Mouse (Mus musculus): ENCODE results near the gene Mrfap1. TPM values are rescaled to one million over a fixed set of nuclear protein-coding genes. Genes with fewer than 3 reads are reported as not detected.
A peak's percentile ranks its signal among the peaks of the same experiment; 100 is the strongest.

Gene Mrfap1
- polyA plus RNA-seq, 1 experiment from 2014 or later: 480 TPM

- Histone ChIP-seq H3K27ac (no peak overlapping the region), H3K9ac (no peak overlapping the region), H3K36me3 (no peaks in the 10 kb centered on the region), H3K4me1 (replicated peaks) (no peaks in the 10 kb centered on the region), H3K4me2 (replicated peaks) (no peak overlapping the region), H3K27me3 (replicated peaks) (no peaks in the 10 kb centered on the region), H3K9me3 (no peaks in the 10 kb centered on the region), H3K4me3 (replicated peaks) (no peak overlapping the region)
- 17% methylated on average over 2 of the region's 2 CpGs for WGBS
- no peak for ATAC-seq
Measured at GRCm38 (mm10) chr5:36777186-36777585, 19.4 kb downstream of the Mrfap1 start.

GRCm38 (mm10) chr5:36776021-36776575 lies 20.5 kb downstream of the Mrfap1 start:
- WGBS: 38% methylated on average over 9 of the region's 9 CpGs
- Histone ChIP-seq H3K27ac (no peak overlapping the region), H3K36me3 (no peaks in the 10 kb centered on the region), H3K4me2 (replicated peaks) (no peak overlapping the region), H3K4me1 (replicated peaks) (no peaks in the 10 kb centered on the region), H3K4me3 (replicated peaks) (no peak overlapping the region), H3K27me3 (replicated peaks) (no peaks in the 10 kb centered on the region), H3K9me3 (no peaks in the 10 kb centered on the region), H3K9ac (no peak overlapping the region)
- ATAC-seq: no peak

- Histone ChIP-seq H3K4me1 (replicated peaks) (no peaks in the 10 kb centered on the region), H3K4me3 (replicated peaks) (no peak overlapping the region), H3K9me3 (no peaks in the 10 kb centered on the region), H3K27me3 (replicated peaks) (no peaks in the 10 kb centered on the region), H3K4me2 (replicated peaks) (no peak overlapping the region), H3K9ac (no peak overlapping the region), H3K27ac (no peak overlapping the region), H3K36me3 (no peaks in the 10 kb centered on the region)
- ATAC-seq: no peak
- WGBS: 83% methylated on average over 2 of the region's 2 CpGs
Measured at GRCm38 (mm10) chr5:36775317-36775716, 21.3 kb downstream of the Mrfap1 start.

- Histone ChIP-seq H3K36me3 (no peaks in the 10 kb centered on the region), H3K9me3 (no peaks in the 10 kb centered on the region), H3K9ac (no peak overlapping the region), H3K4me3 (replicated peaks) (no peak overlapping the region), H3K4me2 (replicated peaks) (no peak overlapping the region), H3K4me1 (replicated peaks) (no peaks in the 10 kb centered on the region), H3K27me3 (replicated peaks) (no peaks in the 10 kb centered on the region), H3K27ac (no peak overlapping the region)
- no peak for ATAC-seq
- 79% methylated on average over 5 of the region's 5 CpGs for WGBS
Measured at GRCm38 (mm10) chr5:36772586-36772985, 24.0 kb downstream of the Mrfap1 start.

GRCm38 (mm10) chr5:36769603-36770002 lies 27.0 kb downstream of the Mrfap1 start:
- H3K4me3 ChIP-seq (replicated peaks): no peak overlapping the region
- no peak for ATAC-seq
- WGBS: 67% methylated on average over 3 of the region's 3 CpGs
- no peak overlapping the region for H3K4me2 ChIP-seq (replicated peaks)
- no peak overlapping the region for H3K27ac ChIP-seq
- no peak overlapping the region for H3K9ac ChIP-seq
- H3K9me3 ChIP-seq: no peaks in the 10 kb centered on the region
- H3K36me3 ChIP-seq: no peaks in the 10 kb centered on the region
- H3K4me1 ChIP-seq (replicated peaks): no peaks in the 10 kb centered on the region
- H3K27me3 ChIP-seq (replicated peaks): no peaks in the 10 kb centered on the region

- 34% methylated on average over 10 of the region's 10 CpGs for WGBS
- Histone ChIP-seq H3K4me2 (replicated peaks) (no peak overlapping the region), H3K36me3 (no peaks in the 10 kb centered on the region), H3K4me3 (replicated peaks) (no peak overlapping the region), H3K9me3 (no peaks in the 10 kb centered on the region), H3K27me3 (replicated peaks) (no peaks in the 10 kb centered on the region), H3K27ac (no peak overlapping the region), H3K4me1 (replicated peaks) (no peaks in the 10 kb centered on the region), H3K9ac (no peak overlapping the region)
- peak; percentile 58 for ATAC-seq
Measured at GRCm38 (mm10) chr5:36766958-36767703, 29.4 kb downstream of the Mrfap1 start.

- H3K4me3 ChIP-seq (replicated peaks): no peak overlapping the region
- no peak overlapping the region for H3K27ac ChIP-seq
- no peak for ATAC-seq
- no peak overlapping the region for H3K4me2 ChIP-seq (replicated peaks)
- no peaks in the 10 kb centered on the region for H3K36me3 ChIP-seq
- no peaks in the 10 kb centered on the region for H3K27me3 ChIP-seq (replicated peaks)
- WGBS: 31% methylated on average over 4 of the region's 4 CpGs
- no peak overlapping the region for H3K9ac ChIP-seq
- no peaks in the 10 kb centered on the region for H3K4me1 ChIP-seq (replicated peaks)
- no peaks in the 10 kb centered on the region for H3K9me3 ChIP-seq
Measured at GRCm38 (mm10) chr5:36759848-36760247, 36.7 kb downstream of the Mrfap1 start.

GRCm38 (mm10) chr5:36757033-36757432 lies 39.5 kb downstream of the Mrfap1 start:
- no peaks in the 10 kb centered on the region for H3K9me3 ChIP-seq
- H3K4me3 ChIP-seq (replicated peaks): no peak overlapping the region
- no peak overlapping the region for H3K27ac ChIP-seq
- H3K9ac ChIP-seq: no peak overlapping the region
- ATAC-seq: no peak
- H3K36me3 ChIP-seq: no peaks in the 10 kb centered on the region
- no peak overlapping the region for H3K4me2 ChIP-seq (replicated peaks)
- H3K4me1 ChIP-seq (replicated peaks): no peaks in the 10 kb centered on the region
- WGBS: 67% methylated on average over 5 of the region's 5 CpGs
- H3K27me3 ChIP-seq (replicated peaks): no peaks in the 10 kb centered on the region

- no peak overlapping the region for H3K9ac ChIP-seq
- H3K4me2 ChIP-seq (replicated peaks): no peak overlapping the region
- H3K27me3 ChIP-seq (replicated peaks): no peaks in the 10 kb centered on the region
- H3K4me3 ChIP-seq (replicated peaks): no peak overlapping the region
- peaks cover 8% of the 10 kb centered on the region for H3K4me1 ChIP-seq (replicated peaks)
- H3K27ac ChIP-seq: no peak overlapping the region
- no peaks in the 10 kb centered on the region for H3K9me3 ChIP-seq
- no peak for ATAC-seq
- H3K36me3 ChIP-seq: no peaks in the 10 kb centered on the region
- WGBS: 73% methylated on average over 9 of the region's 9 CpGs
Measured at GRCm38 (mm10) chr5:36750119-36751078, 46.2 kb downstream of the Mrfap1 start.

- no peaks in the 10 kb centered on the region for H3K9me3 ChIP-seq
- peaks cover 8% of the 10 kb centered on the region for H3K4me1 ChIP-seq (replicated peaks)
- peak within 1 kb of the TSS; percentile 22; the same call in 1 of the 2 replicates for H3K27ac ChIP-seq
- no peaks in the 10 kb centered on the region for H3K27me3 ChIP-seq (replicated peaks)
- H3K9ac ChIP-seq: peak within 1 kb of the TSS; percentile 92
- ATAC-seq: peak; percentile 97
- H3K4me3 ChIP-seq (replicated peaks): peak within 1 kb of the TSS; percentile 98
- 3% methylated on average over 31 of the region's 31 CpGs for WGBS
- peak within 1 kb of the TSS; percentile 93 for H3K4me2 ChIP-seq (replicated peaks)
- no peaks in the 10 kb centered on the region for H3K36me3 ChIP-seq
Measured at GRCm38 (mm10) chr5:36748536-36749061, 48.0 kb downstream of the Mrfap1 start, which contains the start of gene Bloc1s4. TSS of gene Bloc1s4 (minus strand) at chr5:36748650.

GRCm38 (mm10) chr5:36747794-36748535 lies 48.6 kb downstream of the Mrfap1 start:
- no peaks in the 10 kb centered on the region for H3K9me3 ChIP-seq
- H3K9ac ChIP-seq: peak overlapping the region; percentile 92
- no peaks in the 10 kb centered on the region for H3K36me3 ChIP-seq
- ATAC-seq: peak; percentile 78
- no peaks in the 10 kb centered on the region for H3K27me3 ChIP-seq (replicated peaks)
- H3K4me1 ChIP-seq (replicated peaks): peaks cover 8% of the 10 kb centered on the region
- H3K4me2 ChIP-seq (replicated peaks): peak overlapping the region; percentile 93
- peak overlapping the region; percentile 98 for H3K4me3 ChIP-seq (replicated peaks)
- 1% methylated on average over 76 of the region's 76 CpGs for WGBS
- H3K27ac ChIP-seq: peak overlapping the region; percentile 22; the same call in 1 of the 2 replicates
